Mouse (Mus musculus): ENCODE measurements at regions not wholly inside any gene's neighbourhood (a gene's known extent, or its start where the extent isn't known, plus 50 kb on each side); places are given as distances from the start of the nearest gene placed in this dataset.

DNA sequence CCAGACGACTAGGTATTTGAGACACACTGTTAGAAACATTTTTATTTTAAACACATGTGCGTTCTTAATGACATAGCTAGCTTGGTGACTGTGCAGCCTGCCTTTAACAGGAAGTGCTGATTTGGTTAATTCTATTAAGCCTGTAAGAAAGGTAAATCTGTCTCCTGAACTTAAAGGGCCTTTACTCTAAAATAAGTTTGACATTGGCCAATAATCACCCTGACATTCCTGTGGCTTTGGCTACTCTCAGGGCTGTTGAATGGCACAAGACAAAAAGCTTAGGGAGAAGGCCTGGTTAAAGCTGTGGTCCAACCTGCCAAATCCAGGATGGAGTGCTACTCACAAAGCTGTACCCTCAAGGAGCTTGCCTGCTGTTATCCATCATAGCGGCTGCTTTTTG lies 201.0 kb upstream of the Rspo3 start:
- H3K27me3 ChIP-seq (ENCODE audit: control insufficient read depth, insufficient read depth, low read length) = no peaks in the 10 kb centered on the region
- no peak for TF ChIP-seq CTCF (IDR thresholded peaks at IDR 0.05; ENCODE audit: low read depth, low read length)
- no peak for TF ChIP-seq POLR2A (IDR thresholded peaks at IDR 0.05; ENCODE audit: extremely low read depth, insufficient read depth, low read length)
- H3K4me3 ChIP-seq (ENCODE audit: insufficient read depth, low read depth, low read length) = no peak overlapping the region
- no peaks in the 10 kb centered on the region for H3K79me2 ChIP-seq (ENCODE audit: control insufficient read depth, insufficient read depth, low read length)
- no peak overlapping the region for H3K27ac ChIP-seq (replicated peaks; ENCODE audit: insufficient read depth, low read depth, low read length)
- 81% methylated on average over 3 of the region's 3 CpGs for WGBS
- DNase-seq (ENCODE audit: extremely low read depth, low read depth, low spot score) = no peak
- no peaks in the 10 kb centered on the region for H3K4me1 ChIP-seq (ENCODE audit: control insufficient read depth, insufficient read depth, low read length)
- H3K9ac ChIP-seq (ENCODE audit: low read depth, low read length) = no peak overlapping the region
- H3K36me3 ChIP-seq (ENCODE audit: control insufficient read depth, insufficient read depth, low read length) = no peaks in the 10 kb centered on the region

DNA sequence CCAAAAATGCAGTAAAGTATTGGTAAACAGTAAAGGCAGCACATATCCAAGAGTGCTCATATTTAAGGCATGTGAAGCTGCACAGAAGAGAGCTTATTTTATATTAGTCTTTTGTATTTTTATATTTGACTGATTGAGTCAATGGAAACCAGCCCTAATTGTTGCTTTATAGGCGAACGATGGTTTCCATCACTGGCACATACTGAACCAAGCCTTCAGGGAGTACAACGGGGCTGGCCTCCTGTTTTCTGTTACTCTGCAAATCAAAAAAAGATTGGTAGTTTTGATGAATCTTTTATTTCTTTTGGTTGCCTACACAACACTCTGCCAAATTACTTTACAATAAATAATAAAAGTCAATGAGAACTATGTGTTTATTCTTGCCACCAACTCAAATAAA lies 189.7 kb upstream of the Rspo3 start:
- no peaks in the 10 kb centered on the region for H3K27me3 ChIP-seq (ENCODE audit: control insufficient read depth, insufficient read depth, low read length)
- H3K9ac ChIP-seq (ENCODE audit: low read depth, low read length) = no peak overlapping the region
- H3K4me1 ChIP-seq (ENCODE audit: control insufficient read depth, insufficient read depth, low read length) = no peaks in the 10 kb centered on the region
- H3K27ac ChIP-seq (replicated peaks; ENCODE audit: insufficient read depth, low read depth, low read length) = no peak overlapping the region
- no peak for DNase-seq (ENCODE audit: extremely low read depth, low read depth, low spot score)
- no peak for TF ChIP-seq POLR2A (IDR thresholded peaks at IDR 0.05; ENCODE audit: extremely low read depth, insufficient read depth, low read length)
- TF ChIP-seq CTCF (IDR thresholded peaks at IDR 0.05; ENCODE audit: low read depth, low read length) = no peak
- H3K79me2 ChIP-seq (ENCODE audit: control insufficient read depth, insufficient read depth, low read length) = no peaks in the 10 kb centered on the region
- WGBS = 95% methylated on average over 3 of the region's 3 CpGs
- no peak overlapping the region for H3K4me3 ChIP-seq (ENCODE audit: insufficient read depth, low read depth, low read length)
- H3K36me3 ChIP-seq (ENCODE audit: control insufficient read depth, insufficient read depth, low read length) = no peaks in the 10 kb centered on the region

- TF ChIP-seq POLR2A (IDR thresholded peaks at IDR 0.05; ENCODE audit: extremely low read depth, insufficient read depth, low read length) (no peak), CTCF (IDR thresholded peaks at IDR 0.05; ENCODE audit: low read depth, low read length) (no peak)
- Histone ChIP-seq H3K4me1 (ENCODE audit: control insufficient read depth, insufficient read depth, low read length) (no peaks in the 10 kb centered on the region), H3K27ac (replicated peaks; ENCODE audit: insufficient read depth, low read depth, low read length) (no peak overlapping the region), H3K36me3 (ENCODE audit: control insufficient read depth, insufficient read depth, low read length) (no peaks in the 10 kb centered on the region), H3K4me3 (ENCODE audit: insufficient read depth, low read depth, low read length) (no peak overlapping the region), H3K9ac (ENCODE audit: low read depth, low read length) (no peak overlapping the region), H3K79me2 (ENCODE audit: control insufficient read depth, insufficient read depth, low read length) (no peaks in the 10 kb centered on the region), H3K27me3 (ENCODE audit: control insufficient read depth, insufficient read depth, low read length) (no peaks in the 10 kb centered on the region)
- no peak for DNase-seq (ENCODE audit: extremely low read depth, low read depth, low spot score)
- 22% methylated on average over 1 of the region's 1 CpGs for WGBS
These were observed 175.3 kb upstream of the Rspo3 start for GRCm38 (mm10) chr10:29710967-29711366.

DNA sequence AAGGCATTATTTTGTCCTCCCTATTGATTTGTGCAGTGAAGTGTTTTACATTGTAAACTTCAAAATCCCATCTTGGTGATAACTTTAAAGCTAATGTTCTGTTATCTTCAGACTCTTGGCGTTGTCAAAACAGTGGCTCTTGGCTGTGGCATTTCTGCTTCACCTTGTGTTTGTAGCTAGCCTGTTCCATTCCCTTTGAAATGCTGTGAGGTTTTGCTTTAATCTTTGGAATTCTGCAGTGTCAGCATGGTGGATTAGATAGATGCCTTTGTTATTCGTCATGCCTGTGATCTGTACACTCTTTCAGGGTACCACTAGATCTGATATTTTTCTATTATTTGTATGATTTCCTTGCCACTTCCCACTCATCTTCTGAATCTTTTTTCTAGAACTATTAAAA lies 173.0 kb upstream of the Rspo3 start:
- H3K4me1 ChIP-seq (ENCODE audit: control insufficient read depth, insufficient read depth, low read length) = no peaks in the 10 kb centered on the region
- H3K79me2 ChIP-seq (ENCODE audit: control insufficient read depth, insufficient read depth, low read length) = no peaks in the 10 kb centered on the region
- H3K36me3 ChIP-seq (ENCODE audit: control insufficient read depth, insufficient read depth, low read length) = no peaks in the 10 kb centered on the region
- TF ChIP-seq CTCF (IDR thresholded peaks at IDR 0.05; ENCODE audit: low read depth, low read length) (no peak), POLR2A (IDR thresholded peaks at IDR 0.05; ENCODE audit: extremely low read depth, insufficient read depth, low read length) (no peak)
- H3K27ac ChIP-seq (replicated peaks; ENCODE audit: insufficient read depth, low read depth, low read length) = no peak overlapping the region
- H3K9ac ChIP-seq (ENCODE audit: low read depth, low read length) = no peak overlapping the region
- DNase-seq (ENCODE audit: extremely low read depth, low read depth, low spot score) = no peak
- H3K27me3 ChIP-seq (ENCODE audit: control insufficient read depth, insufficient read depth, low read length) = no peaks in the 10 kb centered on the region
- WGBS = 19% methylated on average over 2 of the region's 2 CpGs
- H3K4me3 ChIP-seq (ENCODE audit: insufficient read depth, low read depth, low read length) = no peak overlapping the region

GRCm38 (mm10) chr10:29693009-29693935 lies 157.6 kb upstream of the Rspo3 start:
- no peak overlapping the region for H3K27ac ChIP-seq (replicated peaks; ENCODE audit: insufficient read depth, low read depth, low read length)

GRCm38 (mm10) chr10:29689529-29689928 lies 153.9 kb upstream of the Rspo3 start:
- no peak for DNase-seq (ENCODE audit: extremely low read depth, low read depth, low spot score)
- no peak overlapping the region for H3K27ac ChIP-seq (replicated peaks; ENCODE audit: insufficient read depth, low read depth, low read length)
- TF ChIP-seq CTCF (IDR thresholded peaks at IDR 0.05; ENCODE audit: low read depth, low read length) (no peak), POLR2A (IDR thresholded peaks at IDR 0.05; ENCODE audit: extremely low read depth, insufficient read depth, low read length) (no peak)
- H3K4me3 ChIP-seq (ENCODE audit: insufficient read depth, low read depth, low read length) = no peak overlapping the region
- H3K36me3 ChIP-seq (ENCODE audit: control insufficient read depth, insufficient read depth, low read length) = no peaks in the 10 kb centered on the region
- H3K4me1 ChIP-seq (ENCODE audit: control insufficient read depth, insufficient read depth, low read length) = no peaks in the 10 kb centered on the region
- no peaks in the 10 kb centered on the region for H3K27me3 ChIP-seq (ENCODE audit: control insufficient read depth, insufficient read depth, low read length)
- no peak overlapping the region for H3K9ac ChIP-seq (ENCODE audit: low read depth, low read length)
- no peaks in the 10 kb centered on the region for H3K79me2 ChIP-seq (ENCODE audit: control insufficient read depth, insufficient read depth, low read length)
- WGBS = 62% methylated on average over 3 of the region's 3 CpGs

More at GRCm38 (mm10) chr10:29693009-29693935, 157.6 kb upstream of the Rspo3 start:
- Histone ChIP-seq H3K4me3 (ENCODE audit: insufficient read depth, low read depth, low read length) (no peak overlapping the region), H3K36me3 (ENCODE audit: control insufficient read depth, insufficient read depth, low read length) (no peaks in the 10 kb centered on the region), H3K79me2 (ENCODE audit: control insufficient read depth, insufficient read depth, low read length) (no peaks in the 10 kb centered on the region), H3K9ac (ENCODE audit: low read depth, low read length) (no peak overlapping the region), H3K27me3 (ENCODE audit: control insufficient read depth, insufficient read depth, low read length) (no peaks in the 10 kb centered on the region), H3K4me1 (ENCODE audit: control insufficient read depth, insufficient read depth, low read length) (no peaks in the 10 kb centered on the region)
- DNase-seq (ENCODE audit: extremely low read depth, low read depth, low spot score) = no peak
- WGBS = 47% methylated on average over 15 of the region's 15 CpGs
- TF ChIP-seq CTCF (IDR thresholded peaks at IDR 0.05; ENCODE audit: low read depth, low read length) = no peak
- TF ChIP-seq POLR2A (IDR thresholded peaks at IDR 0.05; ENCODE audit: extremely low read depth, insufficient read depth, low read length) = no peak

Data from liver, adult 2 months (tissue).